12 mouse cellular contexts compared by ENCODE assay signal in genomic region chr16:49980178-49980646, GRCm38 (mm10).
A peak's percentile ranks its signal among the peaks of the same experiment; 100 is the strongest.
DNase-seq lines count a peak whose midpoint lies in the region; ATAC-seq and TF ChIP-seq lines count a peak whose summit lies in the region.
"Had no signal": no experiment of that assay in that cellular context is flagged by ENCODE, and none has a peak within 500 bp of the region (broad histone marks: within the 10 kb centered on the region; RNA-seq: fewer than 3 reads in every experiment).

No protein-coding gene starts in this region.

- peaks cover 7% of the 10 kb centered on the region; the same call in 1 of the 2 replicates for H3K4me1 ChIP-seq in E14TG2a.4 (replicated peaks; ENCODE audit: low read depth, low read length)
- peaks cover 9% of the 10 kb centered on the region for H3K4me1 ChIP-seq in forebrain, embryonic 16.5 days (replicated peaks; ENCODE audit: control insufficient read depth, insufficient read depth, low read length)
- H3K4me1 ChIP-seq in limb, embryonic 15.5 days: peaks cover 6% of the 10 kb centered on the region; the same call in 1 of the 2 replicates
- no peaks in the 10 kb centered on the region; the same call in 1 of the 2 replicates for H3K4me1 ChIP-seq in kidney, embryonic 14.5 days (ENCODE audit: control insufficient read depth, insufficient read depth, low read length)
- H3K4me1 ChIP-seq: stomach, embryonic 15.5 days had no signal

- H3K4me3 ChIP-seq in E14TG2a.4 (replicated peaks; ENCODE audit: low read length): peak overlapping the region; percentile 26; the same call in 1 of the 2 replicates
- no peak overlapping the region for H3K4me3 ChIP-seq in forebrain, embryonic 16.5 days (replicated peaks; ENCODE audit: low read length)
- H3K4me3 ChIP-seq in limb, embryonic 15.5 days: no peak overlapping the region
- H3K4me3 ChIP-seq in kidney, embryonic 14.5 days (ENCODE audit: low read length): no peak overlapping the region
- H3K4me3 ChIP-seq: erythroblast, embryonic 14.5 days; stomach, embryonic 15.5 days had no signal

- WGBS in forebrain, embryonic 16.5 days: 27% methylated on average over 10 of the region's 10 CpGs
- WGBS in limb, embryonic 15.5 days: 59% methylated on average over 10 of the region's 10 CpGs
- 77% methylated on average over 10 of the region's 10 CpGs for WGBS in kidney, embryonic 14.5 days

- H3K36me3 ChIP-seq in E14TG2a.4 (ENCODE audit: insufficient read depth, low read length): no peaks in the 10 kb centered on the region
- H3K36me3 ChIP-seq in forebrain, embryonic 16.5 days (ENCODE audit: control insufficient read depth, insufficient read depth): no peaks in the 10 kb centered on the region
- no peaks in the 10 kb centered on the region for H3K36me3 ChIP-seq in limb, embryonic 15.5 days
- H3K36me3 ChIP-seq in kidney, embryonic 14.5 days (ENCODE audit: control insufficient read depth, insufficient read depth, low read length): no peaks in the 10 kb centered on the region
- H3K36me3 ChIP-seq: stomach, embryonic 15.5 days had no signal

- H3K9ac ChIP-seq in forebrain, embryonic 16.5 days (replicated peaks; ENCODE audit: low read depth, low read length): no peak overlapping the region
- H3K9ac ChIP-seq in limb, embryonic 15.5 days: no peak overlapping the region
- no peak overlapping the region for H3K9ac ChIP-seq in kidney, embryonic 14.5 days (ENCODE audit: low read depth, low read length)
- H3K9ac ChIP-seq: stomach, embryonic 15.5 days had no signal

- no peak for TF ChIP-seq CTCF in E14TG2a.4 (conservative IDR thresholded peaks at IDR 0.05; ENCODE audit: low read length)

- H3K27me3 ChIP-seq in E14TG2a.4 (ENCODE audit: insufficient read depth, low read length): no peaks in the 10 kb centered on the region
- no peaks in the 10 kb centered on the region for H3K27me3 ChIP-seq in forebrain, embryonic 16.5 days (replicated peaks; ENCODE audit: control insufficient read depth, insufficient read depth, low read length)
- no peaks in the 10 kb centered on the region for H3K27me3 ChIP-seq in limb, embryonic 15.5 days
- no peaks in the 10 kb centered on the region for H3K27me3 ChIP-seq in kidney, embryonic 14.5 days (ENCODE audit: control insufficient read depth, insufficient read depth, low read length)
- H3K27me3 ChIP-seq: Patski; stomach, embryonic 15.5 days had no signal

- DNase-seq in adrenal gland, postnatal 25 days: peak; percentile 35
- no peak for DNase-seq in thymus, postnatal 25 days
- DNase-seq in thymus, postnatal 0 days (ENCODE audit: low spot score): no peak
- DNase-seq in MN1 (ENCODE audit: low spot score): no peak
- DNase-seq: kidney, postnatal 36 days had no signal

- H3K27ac ChIP-seq in forebrain, embryonic 16.5 days (ENCODE audit: low read length): peak overlapping the region; percentile 45
- H3K27ac ChIP-seq in limb, embryonic 15.5 days: peak overlapping the region; percentile 70
- H3K27ac ChIP-seq in kidney, embryonic 14.5 days (ENCODE audit: low read depth, low read length): no peak overlapping the region
- H3K27ac ChIP-seq: stomach, embryonic 15.5 days had no signal

- no peaks in the 10 kb centered on the region for H3K9me3 ChIP-seq in E14TG2a.4 (ENCODE audit: low read length)
- H3K9me3 ChIP-seq in forebrain, embryonic 16.5 days (ENCODE audit: control insufficient read depth, low read length): no peaks in the 10 kb centered on the region
- H3K9me3 ChIP-seq in limb, embryonic 15.5 days: no peaks in the 10 kb centered on the region
- H3K9me3 ChIP-seq in kidney, embryonic 14.5 days (ENCODE audit: control insufficient read depth, low read length): no peaks in the 10 kb centered on the region
- H3K9me3 ChIP-seq: stomach, embryonic 15.5 days had no signal

- ATAC-seq in forebrain, embryonic 16.5 days: peak; percentile 95
- ATAC-seq in limb, embryonic 15.5 days (ENCODE audit: insufficient number of reproducible peaks, low FRiP score, low TSS enrichment, low read depth): no peak; the same call in 1 of the 2 replicates
- ATAC-seq in kidney, embryonic 14.5 days (ENCODE audit: low FRiP score, low TSS enrichment): no peak
- ATAC-seq: Patski had no signal

- no peak overlapping the region for H3K4me2 ChIP-seq in forebrain, embryonic 16.5 days (ENCODE audit: low read length)
- H3K4me2 ChIP-seq in limb, embryonic 15.5 days: no peak overlapping the region
- H3K4me2 ChIP-seq in kidney, embryonic 14.5 days (replicated peaks; ENCODE audit: low read depth, low read length): no peak overlapping the region
- H3K4me2 ChIP-seq: stomach, embryonic 15.5 days had no signal
